Mouse (Mus musculus) left cerebral cortex, adult 18-20 months (tissue): Measurements from ENCODE around the gene Tmeff1. TPM values are rescaled to one million over a fixed set of nuclear protein-coding genes. Genes with fewer than 3 reads are reported as not detected.
A peak's percentile ranks its signal among the peaks of the same experiment; 100 is the strongest.

ENCODE experiments used
- DNase-seq, 2 experiments: peaks; one replicate each; pipeline ENCODE4 v3.0.0; 2021 to 2022; ENCODE audit warnings: low spot score in 2 of 2, mixed read lengths in 1 of 2
- total RNA-seq, 2 experiments: library from RNA; stranded (reverse); gene quantifications; 2 replicates each; pipeline ENCODE4 v1.2.3; 2021

Gene Tmeff1
- total RNA-seq, 2 experiments from 2014 or later = 117 TPM

DNA sequence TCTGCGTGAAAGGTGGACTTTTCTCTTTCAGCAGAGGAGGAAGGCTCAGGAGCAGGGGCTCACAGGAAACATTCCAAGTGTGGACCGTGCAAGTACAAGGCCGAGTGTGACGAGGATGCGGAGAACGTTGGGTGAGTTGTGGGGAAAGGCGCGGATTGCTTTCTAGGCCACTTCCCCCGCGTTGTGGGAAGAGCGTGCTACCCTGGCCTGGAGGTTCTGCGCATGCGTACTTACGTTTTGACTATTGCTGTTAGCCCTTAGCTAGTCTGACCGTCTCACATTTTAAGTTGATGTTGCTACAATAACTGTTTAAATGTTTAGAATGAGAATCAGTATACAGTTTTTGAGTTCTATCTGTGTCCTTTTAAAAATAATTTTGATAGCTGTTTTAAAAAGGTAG, 32.2 kb downstream of the Tmeff1 start:
- no peak for DNase-seq

DNA sequence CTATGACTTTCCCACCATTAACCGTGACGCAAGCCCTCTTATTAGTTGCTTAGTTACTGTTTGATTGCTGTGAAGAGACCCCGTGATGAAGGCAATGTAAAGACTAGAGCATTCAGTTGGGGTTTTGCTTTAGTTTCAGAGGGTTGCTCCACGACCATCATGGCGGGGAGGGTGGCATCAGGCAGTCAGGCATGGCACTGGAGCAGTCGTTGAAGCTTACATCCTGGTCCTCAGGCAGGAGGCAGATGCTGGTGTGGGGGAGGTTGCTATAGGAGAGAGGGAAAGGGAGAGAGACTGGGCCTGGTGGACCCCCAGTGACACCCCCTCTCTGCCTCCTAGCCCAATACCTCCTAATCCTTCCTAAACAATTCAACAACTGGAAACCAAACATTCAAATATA, 35.1 kb downstream of the Tmeff1 start:
- DNase-seq = no peak

DNA sequence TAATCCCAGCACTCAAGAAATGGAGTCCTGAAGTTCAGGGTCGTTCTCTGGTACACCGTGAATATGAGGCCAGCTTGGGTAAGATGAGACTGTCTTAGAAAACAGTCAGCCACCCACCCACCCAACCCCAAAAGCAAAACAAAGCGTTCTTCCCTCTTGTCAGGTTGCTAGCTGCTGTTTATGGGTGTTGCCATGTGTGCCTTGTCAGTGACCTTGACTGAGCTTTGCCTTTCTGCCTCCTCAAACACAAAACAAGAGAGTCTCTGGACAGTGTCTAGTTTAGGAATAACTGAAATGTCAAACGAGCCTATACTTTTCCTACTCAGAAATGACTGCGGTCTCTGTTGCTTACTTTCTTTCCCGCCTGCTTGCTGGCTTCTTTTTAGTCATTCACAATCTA, 37.3 kb downstream of the Tmeff1 start:
- DNase-seq = no peak

DNA sequence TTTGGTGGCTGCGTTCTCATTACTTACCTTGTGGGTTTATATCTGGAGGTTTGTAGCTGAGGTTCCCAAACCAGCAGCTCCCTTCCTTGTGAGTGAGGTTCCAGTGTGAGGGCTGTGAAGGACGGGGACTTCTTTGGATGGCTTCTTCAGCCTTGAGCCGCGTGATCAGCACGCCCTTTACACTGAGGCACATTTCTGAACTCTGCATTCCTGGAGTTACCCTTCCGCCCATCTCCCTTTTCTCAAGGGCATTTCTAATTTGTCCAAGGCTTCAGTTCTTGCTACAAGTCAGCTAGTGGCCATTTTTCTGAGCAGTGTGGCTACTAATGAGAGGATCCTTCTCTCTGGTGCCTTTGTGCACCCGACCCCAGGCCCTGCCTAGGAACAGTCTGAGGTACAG, 38.0 kb downstream of the Tmeff1 start:
- no peak for DNase-seq

DNA sequence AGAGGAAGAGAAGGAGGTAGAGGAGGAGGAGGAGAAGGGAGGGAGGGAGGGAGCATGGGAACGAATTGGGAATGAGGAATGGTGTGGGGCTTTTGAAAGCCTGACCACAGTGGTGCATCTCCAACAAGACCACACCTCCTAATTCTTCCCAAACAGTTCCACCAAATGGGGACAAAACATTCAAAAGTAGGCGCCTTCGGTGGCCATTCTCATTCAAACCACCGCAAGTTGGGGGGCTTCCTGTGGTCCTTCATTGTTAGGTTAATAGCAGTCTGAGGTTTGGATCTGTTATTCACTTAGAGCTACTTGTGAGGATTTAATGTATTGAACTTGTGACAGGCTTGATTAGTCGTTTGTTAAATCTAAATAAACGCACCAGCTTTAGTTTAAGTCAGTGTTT, 40.0 kb downstream of the Tmeff1 start:
- DNase-seq = no peak

DNA sequence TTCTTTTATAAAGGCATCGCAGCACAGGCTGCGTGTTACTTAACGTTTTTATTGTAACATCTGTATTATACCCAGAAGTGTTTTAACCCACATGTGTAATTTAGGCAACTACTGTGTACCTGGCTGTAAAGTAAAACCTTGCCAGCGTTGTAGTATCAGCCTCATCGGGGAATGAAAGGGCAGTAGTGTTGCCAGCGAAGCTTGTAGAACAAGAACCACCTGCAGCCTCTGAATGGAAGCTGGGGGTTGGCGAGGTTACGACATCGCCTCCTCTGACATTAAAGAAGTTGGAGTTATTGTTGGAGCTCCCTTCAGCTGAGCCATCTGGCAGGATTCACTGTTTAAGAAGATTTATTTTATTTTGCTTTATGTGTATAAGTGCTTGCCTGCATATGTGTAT, 40.9 kb downstream of the Tmeff1 start:
- DNase-seq = no peak

DNA sequence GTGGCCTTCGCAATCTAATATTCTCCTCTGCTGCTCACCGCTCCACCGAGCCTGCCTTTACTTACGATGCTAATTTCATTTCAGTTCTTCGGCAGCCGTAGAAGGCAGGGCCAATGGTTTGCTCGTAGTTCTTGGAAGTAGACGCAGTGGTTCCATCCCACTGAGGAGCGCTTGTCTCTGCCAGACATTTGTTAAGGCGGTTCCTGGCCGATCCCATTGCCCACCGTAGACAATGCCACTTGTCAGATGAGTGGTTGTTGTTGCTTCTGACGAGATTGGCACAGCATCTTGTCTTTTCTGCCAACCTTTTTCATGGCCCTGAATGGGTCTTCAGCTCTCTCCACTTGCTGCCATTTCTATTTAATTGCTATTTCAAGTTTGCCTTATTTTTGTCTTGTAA, 44.5 kb downstream of the Tmeff1 start:
- no peak for DNase-seq

DNA sequence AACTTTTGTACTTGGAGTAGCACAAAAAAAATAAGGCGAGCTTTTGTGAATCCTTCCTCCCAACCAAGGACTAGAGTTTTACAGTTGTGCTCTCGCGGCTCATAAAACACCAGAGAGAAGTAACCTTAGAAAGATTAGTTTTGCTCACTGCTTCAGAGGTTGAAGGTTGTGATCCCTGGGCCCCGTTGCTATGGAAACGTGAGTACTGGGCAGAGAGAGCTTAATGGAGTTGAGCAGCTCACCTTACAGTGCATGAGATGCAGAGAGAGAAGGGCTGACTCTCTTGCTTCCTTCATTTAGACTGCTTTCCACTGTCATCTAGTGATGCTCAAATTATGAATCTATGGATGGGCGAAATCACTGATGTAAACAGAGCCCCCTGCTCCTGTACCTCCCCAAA, 48.6 kb downstream of the Tmeff1 start:
- no peak for DNase-seq

DNA sequence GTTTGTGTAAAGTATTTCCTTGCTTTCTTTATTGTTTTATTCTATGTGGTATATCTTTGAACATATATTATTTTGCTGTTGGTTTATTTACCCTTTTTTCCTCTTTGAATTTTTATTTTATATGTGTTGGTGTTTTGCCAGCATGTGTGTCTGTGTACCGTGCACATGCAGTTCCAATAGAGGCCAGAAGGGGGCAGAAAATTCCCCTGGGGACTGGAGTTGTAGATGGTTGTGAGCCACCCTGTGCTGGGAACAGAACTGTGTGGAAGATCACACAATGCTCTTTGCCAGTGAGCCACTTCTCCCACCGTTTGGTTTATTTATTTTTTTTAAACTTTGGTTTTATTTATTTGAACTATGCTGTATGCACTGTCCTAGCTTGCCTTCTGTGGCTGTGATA, 49.1 kb downstream of the Tmeff1 start:
- DNase-seq = no peak

DNA sequence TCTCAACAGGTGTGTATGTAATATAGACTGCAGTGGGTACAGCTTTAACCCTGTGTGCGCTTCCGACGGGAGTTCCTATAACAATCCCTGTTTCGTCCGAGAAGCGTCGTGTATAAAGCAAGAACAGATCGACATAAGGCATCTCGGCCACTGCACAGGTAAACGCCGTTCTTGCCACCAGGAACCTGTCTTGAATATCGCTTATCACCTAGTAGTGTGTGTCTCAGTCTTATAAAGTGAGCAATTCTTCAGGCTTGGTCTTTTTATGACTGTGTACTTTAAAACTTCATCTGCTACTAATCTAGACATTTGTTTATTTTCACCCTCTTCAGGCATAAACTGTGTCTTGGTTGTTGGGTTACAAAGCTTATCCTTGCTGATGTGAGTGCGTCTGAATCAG, 51.9 kb downstream of the Tmeff1 start:
- no peak for DNase-seq

DNA sequence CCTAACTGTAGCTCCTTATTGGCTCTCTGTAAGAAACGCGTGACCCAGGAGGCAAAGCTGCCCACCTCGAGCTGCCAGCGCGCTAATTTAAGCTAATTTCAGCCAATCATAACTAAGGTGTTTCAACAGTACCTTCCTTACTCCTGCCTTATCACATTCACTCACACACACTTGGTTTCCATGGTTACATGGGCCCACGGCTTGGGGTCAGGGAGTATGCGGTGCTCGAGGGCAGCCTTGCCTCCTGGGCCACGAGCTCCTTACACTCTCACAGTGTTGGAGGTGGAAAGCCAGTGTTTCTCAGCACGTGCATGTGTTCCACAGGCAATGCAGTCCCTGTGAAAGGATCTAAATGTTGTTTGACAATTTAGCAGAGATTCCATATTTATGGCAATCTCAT, 53.2 kb downstream of the Tmeff1 start:
- DNase-seq = no peak

DNA sequence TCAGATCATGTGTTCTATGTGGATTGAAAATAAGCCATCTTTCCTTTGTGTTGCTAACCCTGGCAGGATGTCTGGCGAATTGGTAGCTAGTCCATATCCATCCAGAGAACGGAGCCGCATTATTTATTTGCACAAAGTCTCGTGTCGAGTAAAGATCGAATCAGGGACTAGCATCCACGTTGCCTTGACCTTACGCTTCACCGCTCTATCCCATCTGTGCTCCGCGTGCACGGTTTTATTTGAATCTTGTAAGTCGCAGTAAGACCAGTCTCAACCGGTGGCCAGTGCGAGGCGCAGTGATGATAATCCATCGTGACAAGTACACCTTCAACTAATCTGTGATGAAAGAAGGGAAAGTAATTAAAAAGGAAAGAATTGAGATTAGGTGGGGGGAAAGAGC, 54.5 kb downstream of the Tmeff1 start:
- no peak for DNase-seq

DNA sequence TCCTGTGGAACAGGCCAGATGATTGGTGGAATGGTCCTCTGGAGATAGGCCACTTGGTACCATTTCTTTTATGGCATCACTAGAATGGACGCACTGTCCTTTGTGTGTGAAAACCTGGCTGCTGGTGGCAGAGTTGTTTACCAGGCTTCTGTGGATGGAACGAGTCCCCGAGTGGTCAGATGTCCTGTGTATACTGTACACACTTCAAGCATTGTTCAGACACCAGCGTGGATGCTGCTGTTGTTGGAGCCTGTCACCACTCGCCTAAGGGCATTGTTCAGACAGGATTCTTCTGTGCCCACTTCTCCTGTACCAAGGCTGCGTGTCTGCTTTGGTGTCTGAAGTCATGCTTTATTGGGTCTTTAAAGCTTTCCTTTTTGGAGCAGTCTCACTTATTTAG, 58.8 kb downstream of the Tmeff1 start:
- DNase-seq = peak in 1 of 2 experiments; percentile 9

DNA sequence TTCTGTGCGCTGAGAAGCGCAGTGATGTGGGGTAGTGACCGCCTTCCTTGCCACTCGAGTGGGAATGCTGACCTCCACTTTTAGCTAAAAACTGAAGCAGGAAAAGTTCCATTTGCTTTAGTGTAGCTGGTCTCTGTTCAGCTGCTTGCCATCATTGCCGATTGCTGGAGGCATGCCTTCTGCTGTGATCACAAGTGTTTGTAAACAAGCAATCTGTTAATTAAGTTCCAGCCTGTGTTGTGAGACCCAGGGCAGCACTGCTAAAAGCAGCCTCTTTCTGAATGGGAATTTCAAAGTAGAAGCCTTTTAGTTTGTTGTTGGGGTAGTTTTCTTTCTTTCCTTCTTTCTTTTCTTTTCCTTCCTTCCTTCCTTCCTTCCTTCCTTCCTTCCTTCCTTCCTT, 61.2 kb downstream of the Tmeff1 start:
- DNase-seq = no peak

DNA sequence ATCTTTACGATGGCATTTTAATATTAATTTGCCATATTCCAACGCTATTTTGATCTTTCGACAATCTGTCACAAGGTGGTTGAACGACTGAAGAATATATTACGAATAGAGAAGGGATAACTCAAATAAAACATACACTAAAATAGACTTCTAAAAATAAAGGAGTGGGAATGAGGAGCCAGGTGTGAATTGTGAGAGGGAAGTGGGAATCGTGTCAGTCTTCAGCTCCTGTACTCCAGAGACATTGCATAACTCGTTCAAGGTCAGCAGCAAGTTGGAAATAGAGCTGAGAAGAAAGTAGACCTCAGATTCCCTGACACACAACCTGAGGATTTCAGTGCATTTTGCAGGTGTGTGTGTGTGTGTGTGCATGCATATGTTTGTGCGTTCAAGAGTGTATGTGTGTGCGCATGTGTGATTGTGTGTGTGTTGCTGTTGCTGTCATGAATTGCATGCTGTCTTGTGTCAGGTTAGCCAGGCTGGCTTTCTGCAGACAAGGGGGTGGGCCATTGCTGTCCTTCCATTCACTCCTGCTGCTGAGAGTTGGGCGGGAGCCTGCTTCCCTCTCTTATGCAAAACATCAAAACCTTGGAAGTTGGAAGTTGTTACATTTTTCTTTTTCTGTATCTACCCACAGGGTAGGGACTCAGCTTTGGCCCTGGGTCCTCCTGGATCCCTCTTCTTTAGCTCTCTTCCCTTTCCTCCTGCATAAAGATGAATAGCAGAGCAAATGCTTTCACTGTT, 65.8 kb downstream of the Tmeff1 start:
- DNase-seq = no peak

DNA sequence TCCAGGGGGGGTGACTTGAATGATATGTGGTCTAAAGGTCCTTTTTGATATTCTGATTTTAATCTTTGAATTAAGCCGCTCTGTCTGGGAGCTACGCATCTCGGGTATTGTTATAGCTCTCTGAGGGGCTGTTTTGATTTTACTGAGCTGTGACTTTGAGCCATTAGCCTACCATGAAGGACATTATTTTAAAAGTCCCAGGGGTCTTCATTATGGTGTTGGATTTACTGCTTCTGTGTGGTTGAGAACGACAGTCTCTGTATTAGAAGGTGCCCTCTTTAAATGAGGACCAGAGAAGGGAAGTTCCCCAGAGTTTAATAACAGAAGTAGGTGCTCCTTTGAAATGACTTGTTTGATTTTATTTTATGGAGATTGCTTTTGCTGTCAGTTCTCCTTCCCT, 69.1 kb downstream of the Tmeff1 start:
- DNase-seq = no peak

DNA sequence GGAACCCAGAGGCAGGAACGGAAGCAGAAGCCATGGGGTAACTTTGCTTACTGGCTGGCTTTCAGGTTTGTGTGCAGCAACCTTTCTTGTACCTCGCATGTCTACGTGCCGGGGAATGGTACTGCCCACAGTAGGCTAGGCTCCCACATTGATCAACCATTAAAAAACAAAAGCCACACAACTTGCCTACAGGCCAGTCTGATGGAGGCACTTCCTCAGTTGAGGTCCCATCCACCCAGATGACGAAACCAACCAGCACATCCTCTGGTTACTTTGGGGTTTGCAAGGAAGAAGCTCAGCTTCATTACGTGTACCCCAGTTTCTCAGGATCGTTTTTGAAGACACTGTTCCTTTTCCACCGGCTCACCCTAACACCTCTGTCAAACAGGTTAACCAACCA, 71.6 kb downstream of the Tmeff1 start:
- DNase-seq = no peak

DNA sequence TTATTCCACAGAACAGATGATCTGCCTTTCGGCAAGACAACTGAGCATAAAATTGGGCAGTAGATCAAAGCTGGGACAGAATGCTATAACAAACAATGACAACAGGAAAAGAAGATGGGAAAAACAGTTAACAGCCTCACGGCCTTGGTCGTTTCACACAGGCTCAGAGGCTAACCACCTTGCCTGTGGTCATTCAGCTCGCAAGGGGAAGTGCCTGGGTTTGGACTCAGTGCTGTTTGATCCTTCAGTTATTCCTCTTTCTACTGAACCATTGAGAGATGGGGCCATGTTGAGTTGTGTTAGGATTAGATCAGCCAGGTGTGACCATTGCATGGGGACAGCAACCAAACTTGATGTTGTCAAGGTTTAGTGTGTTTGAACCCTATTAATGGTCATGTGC, 75.2 kb downstream of the Tmeff1 start:
- DNase-seq = no peak

DNA sequence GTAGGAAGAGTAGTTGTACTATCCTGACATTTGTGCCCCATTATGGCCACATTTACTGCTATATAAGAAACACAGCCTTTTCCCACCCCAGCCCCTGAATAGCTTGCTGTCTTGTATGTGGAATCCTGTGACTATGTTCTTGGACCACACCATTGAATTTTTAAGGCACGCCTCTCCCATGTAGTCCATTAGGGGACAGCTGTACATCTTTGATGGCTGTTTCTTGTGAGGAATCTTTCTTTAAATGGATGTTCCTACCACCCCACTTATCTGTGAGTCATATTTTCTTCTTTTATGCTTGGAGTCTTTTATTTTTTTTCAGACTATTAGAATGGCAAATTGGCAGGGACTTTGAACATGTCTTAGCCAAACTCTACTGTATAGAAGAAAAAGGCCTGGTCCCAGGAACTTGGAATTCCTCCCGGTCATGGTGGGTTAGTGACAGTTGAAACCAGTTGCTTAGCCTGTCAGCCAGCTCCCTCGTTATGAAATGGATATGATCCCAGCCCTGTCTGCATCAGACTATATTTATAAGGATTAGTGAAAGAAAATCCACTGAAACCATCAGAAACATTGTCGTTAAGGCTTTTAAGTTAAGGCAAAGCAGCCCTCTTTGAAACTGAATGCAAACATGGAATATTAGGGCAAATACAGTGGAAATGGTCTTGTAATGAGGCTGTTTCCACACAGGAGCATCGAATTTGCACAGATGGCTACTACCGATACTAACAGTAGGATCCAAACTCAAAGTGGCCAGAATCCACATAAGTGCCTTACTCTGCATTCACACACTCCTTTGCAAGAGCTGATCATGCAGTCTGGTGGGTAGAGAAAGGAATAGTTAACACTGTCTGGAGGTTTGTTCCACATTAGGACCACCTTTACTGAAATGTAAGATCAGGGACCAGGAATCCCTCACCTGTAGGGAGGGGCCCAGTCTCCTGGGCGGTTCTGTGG, 75.9 kb downstream of the Tmeff1 start:
- no peak for DNase-seq

DNA sequence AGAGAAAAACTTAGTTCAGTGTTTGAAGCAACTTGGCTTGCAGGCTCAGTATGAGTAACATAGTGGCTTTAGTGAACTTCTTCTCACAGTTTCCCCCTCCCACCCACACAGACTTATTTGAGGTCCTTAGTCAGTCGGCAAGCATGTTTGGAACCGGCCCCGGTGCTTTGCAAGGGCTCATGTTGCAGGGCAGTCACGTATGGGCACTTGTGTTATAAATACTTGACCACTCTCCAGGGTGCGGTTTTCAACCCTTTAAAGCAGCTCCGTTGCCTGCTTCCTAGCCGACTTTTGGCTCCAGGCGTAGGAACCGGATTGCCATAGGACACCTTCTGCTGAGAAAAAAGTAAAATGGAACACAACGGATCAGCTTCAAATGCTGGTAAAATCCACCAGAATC, 78.3 kb downstream of the Tmeff1 start, which contains the start of gene Cavin4:
Gene Cavin4 (plus strand): TSS at position 244 of the 400 bp plus-strand sequence.
- DNase-seq = no peak

DNA sequence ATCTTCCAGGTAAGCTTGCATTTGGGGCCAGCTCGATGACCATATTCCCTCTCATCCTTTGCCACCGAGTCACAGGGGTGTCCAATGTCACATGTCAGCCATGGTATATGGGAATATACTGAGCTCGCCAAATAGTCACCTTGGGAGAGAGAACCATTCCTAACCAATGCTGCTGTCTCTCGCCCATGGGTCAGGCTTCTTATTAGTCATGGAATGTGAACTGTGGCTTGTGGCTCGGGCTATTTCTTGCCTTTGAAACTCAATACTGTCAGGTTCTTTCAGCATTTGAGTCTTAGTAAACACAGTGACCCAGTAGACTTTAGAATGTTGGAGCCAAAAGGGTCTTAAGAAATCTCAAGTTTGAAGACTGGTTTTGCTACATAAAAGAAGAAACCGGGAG, 79.0 kb downstream of the Tmeff1 start:
- DNase-seq = no peak

DNA sequence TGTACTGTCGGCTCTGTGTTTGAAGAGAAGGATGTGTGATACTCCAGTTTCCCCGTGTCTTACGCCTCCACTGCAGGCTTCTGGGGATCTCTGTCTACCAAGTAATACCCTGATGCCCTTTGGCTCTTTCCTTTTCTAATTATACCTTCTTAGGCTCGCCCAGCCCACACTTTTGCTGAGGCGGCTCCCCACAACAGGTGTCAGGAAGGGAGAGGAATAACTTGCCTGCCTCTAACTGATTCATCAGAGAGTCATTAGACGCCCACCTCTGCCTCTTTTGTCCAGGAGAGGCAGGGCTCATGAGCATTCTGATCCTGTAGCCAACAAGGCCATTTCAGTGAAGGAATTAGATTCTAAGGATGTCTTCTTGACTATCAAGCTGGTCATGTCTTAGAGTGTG, 82.3 kb downstream of the Tmeff1 start:
- DNase-seq = no peak
